Mouse (Mus musculus) kidney, embryonic 14.5 days (tissue): ENCODE measurements at regions not wholly inside any gene's neighbourhood (a gene's known extent, or its start where the extent isn't known, plus 50 kb on each side); places are given as distances from the start of the nearest gene placed in this dataset.
A peak's percentile ranks its signal among the peaks of the same experiment; 100 is the strongest.

ENCODE experiments used
- ATAC-seq: fragments of 200-750 bp; cut with Nextera tagmentation; 2 replicates; pipeline ENCODE4 v1.8.0; 2017; ENCODE audit warnings: moderate number of reproducible peaks, mild to moderate bottlenecking, moderate TSS enrichment, moderate library complexity; ENCODE audit not compliant: low FRiP score, low TSS enrichment
- H3K27ac ChIP-seq: fragments of 300-500 bp; sonication (generic); 2 replicates; pipeline ENCODE4 v1.5.1; 2014; ENCODE audit warnings: low read depth, mild to moderate bottlenecking, low read length, moderate library complexity, mixed read lengths
- H3K27me3 ChIP-seq: fragments of 300-500 bp; sonication (generic); 2 replicates; pipeline ENCODE4 v1.6.1; 2014; ENCODE audit warnings: mild to moderate bottlenecking, low read length; ENCODE audit not compliant: control insufficient read depth, insufficient read depth
- H3K36me3 ChIP-seq: fragments of 300-500 bp; sonication (generic); 2 replicates; pipeline ENCODE4 v1.6.1; 2014; ENCODE audit warnings: low read length, mixed read lengths; ENCODE audit not compliant: control insufficient read depth, insufficient read depth
- H3K4me1 ChIP-seq: fragments of 300-500 bp; sonication (generic); 2 replicates; pipeline ENCODE4 v1.6.1; 2014; ENCODE audit warnings: low read length, mixed read lengths; ENCODE audit not compliant: control insufficient read depth, insufficient read depth
- H3K4me2 ChIP-seq: fragments of 300-500 bp; sonication (generic); replicated peaks from 2 replicates; pipeline ENCODE4 v1.6.1; 2014; ENCODE audit warnings: low read depth, mild to moderate bottlenecking, low read length
- H3K4me3 ChIP-seq: fragments of 300-500 bp; sonication (generic); 2 replicates; pipeline ENCODE4 v1.5.1; 2014; ENCODE audit warnings: mild to moderate bottlenecking, low read length
- H3K9ac ChIP-seq: fragments of 300-500 bp; sonication (generic); 2 replicates; pipeline ENCODE4 v1.6.1; 2014; ENCODE audit warnings: low read depth, mild to moderate bottlenecking, low read length, moderate library complexity
- H3K9me3 ChIP-seq: fragments of 300-500 bp; sonication (generic); 2 replicates; pipeline ENCODE4 v1.6.1; 2016; ENCODE audit warnings: low read length; ENCODE audit not compliant: control insufficient read depth
- WGBS: fragments of 180-500 bp; shearing (Covaris S2); extraction: QIAGEN DNeasy Blood & Tissue Kit; methylation state at CpG from one replicate; pipeline ENCODE4 v1.1.7; 2014; 5-methylcytosine and 5-hydroxymethylcytosine counted together

DNA sequence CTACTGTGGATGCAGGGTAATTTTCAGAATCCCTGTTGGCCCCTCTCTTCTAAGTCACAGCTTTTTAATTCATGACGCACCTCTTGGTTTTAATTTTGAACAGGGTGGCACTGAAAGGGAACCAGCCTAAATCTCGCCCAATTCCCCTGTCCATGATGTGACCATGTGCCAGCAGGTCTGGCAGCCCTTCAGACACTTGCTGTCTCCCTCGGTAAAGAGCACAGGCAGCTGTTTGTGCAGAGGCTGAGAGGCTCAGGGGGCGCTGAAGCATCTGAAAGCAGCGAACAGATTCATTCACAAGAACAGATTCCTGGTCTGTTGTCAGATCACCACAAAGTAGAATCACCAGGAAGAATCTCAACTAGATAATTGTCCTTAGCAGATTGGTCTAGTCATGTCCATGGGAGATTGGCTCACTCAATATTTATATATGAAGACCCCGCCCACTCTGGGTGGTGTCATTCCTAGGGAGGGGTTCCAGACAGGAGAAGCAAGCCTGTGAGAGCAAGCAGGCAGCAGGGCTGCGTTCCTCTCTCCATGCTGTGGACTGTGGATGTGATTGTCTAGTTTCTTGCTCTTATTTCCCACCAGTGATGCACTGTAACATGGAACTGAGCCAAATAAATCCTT is 78.3 kb upstream of the 2410004P03Rik start:
- 47% methylated on average over 7 of the region's 7 CpGs for WGBS
- no peak overlapping the region for H3K9ac ChIP-seq
- no peaks in the 10 kb centered on the region for H3K4me1 ChIP-seq
- H3K9me3 ChIP-seq = no peaks in the 10 kb centered on the region
- no peaks in the 10 kb centered on the region for H3K36me3 ChIP-seq
- no peaks in the 10 kb centered on the region for H3K27me3 ChIP-seq
- H3K4me2 ChIP-seq = no peak overlapping the region
- ATAC-seq = peak; percentile 73
- H3K27ac ChIP-seq = no peak overlapping the region
- no peak overlapping the region for H3K4me3 ChIP-seq

DNA sequence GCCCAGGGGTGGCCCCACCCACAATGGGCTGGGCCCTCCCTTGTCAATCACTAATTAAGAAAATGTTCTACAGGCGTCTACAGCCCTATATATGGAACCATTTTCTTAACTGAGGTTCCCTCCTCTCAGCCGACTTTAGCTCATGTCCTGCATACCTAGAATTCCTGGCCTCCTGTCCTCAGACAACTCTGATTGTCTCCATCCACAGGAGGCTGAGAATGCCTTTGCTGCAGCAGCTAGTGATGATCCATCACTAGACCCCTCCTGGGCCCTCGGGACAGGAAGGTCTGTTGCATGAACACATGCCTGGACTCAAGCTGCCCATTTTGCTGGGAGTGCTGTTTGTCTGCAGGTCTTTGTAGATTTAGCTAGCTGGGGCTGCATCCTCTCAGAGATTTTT is 75.9 kb upstream of the 2410004P03Rik start:
- ATAC-seq = no peak
- H3K4me1 ChIP-seq = no peaks in the 10 kb centered on the region
- H3K36me3 ChIP-seq = no peaks in the 10 kb centered on the region
- no peaks in the 10 kb centered on the region for H3K27me3 ChIP-seq
- H3K4me3 ChIP-seq = no peak overlapping the region
- H3K4me2 ChIP-seq = no peak overlapping the region
- no peak overlapping the region for H3K9ac ChIP-seq
- no peak overlapping the region for H3K27ac ChIP-seq
- WGBS = 52% methylated on average over 3 of the region's 3 CpGs
- no peaks in the 10 kb centered on the region for H3K9me3 ChIP-seq

DNA sequence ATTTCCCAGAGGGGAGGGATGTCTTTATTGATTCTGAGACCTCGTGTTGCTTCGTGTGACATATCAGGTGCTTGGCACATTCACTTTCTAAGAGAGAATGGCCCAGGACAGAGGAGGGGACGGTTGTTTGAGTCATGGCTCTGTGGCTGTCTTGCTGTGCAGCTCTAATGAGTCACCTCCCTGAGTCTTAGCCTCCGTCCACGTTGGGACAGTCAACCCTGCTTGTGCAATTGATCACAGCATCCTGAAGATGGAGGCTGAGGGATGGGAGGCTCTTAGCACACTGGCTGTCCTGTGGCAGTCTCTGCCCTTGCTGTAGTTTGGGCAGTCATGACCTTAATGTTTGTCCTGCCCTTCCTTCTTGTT is 73.7 kb upstream of the 2410004P03Rik start:
- Histone ChIP-seq H3K4me2 (no peak overlapping the region), H3K36me3 (no peaks in the 10 kb centered on the region), H3K9me3 (no peaks in the 10 kb centered on the region), H3K27me3 (no peaks in the 10 kb centered on the region), H3K9ac (no peak overlapping the region), H3K4me3 (no peak overlapping the region), H3K27ac (no peak overlapping the region), H3K4me1 (no peaks in the 10 kb centered on the region)
- no peak for ATAC-seq
- 72% methylated on average over 5 of the region's 5 CpGs for WGBS

DNA sequence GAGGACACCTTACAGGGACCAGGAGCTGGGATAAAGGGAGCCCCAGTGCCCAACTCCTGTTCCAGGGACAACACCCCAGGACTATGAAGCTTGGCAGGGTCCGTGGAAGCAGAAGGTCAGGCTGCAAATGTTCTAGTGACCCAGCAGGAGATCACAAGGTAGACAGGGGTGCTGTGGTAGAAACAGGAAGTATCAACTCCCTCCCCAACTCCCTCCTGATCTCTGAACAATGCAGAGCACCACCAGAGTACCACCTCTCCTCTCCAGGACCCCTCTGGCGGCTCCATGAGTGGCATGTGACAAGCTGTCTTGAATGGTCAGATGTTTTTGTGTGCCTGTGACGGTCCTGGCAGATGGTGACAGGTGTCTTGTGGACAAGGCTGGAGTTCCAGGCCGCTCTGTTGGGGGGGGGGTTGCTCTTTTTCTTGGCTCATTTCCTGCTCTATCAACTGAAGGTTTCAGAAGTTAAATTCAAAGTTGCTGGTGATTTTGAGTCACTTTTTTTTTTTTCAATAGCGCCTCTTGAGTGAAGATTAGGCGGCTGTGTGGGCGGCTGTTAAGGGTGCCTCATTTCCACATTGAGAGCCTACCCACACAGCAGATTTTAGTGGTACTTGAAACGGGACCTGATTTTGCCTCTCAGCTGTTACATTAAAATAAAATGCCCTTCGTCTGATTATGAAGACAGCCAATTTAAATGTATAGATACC is 73.1 kb upstream of the 2410004P03Rik start:
- Histone ChIP-seq H3K9me3 (no peaks in the 10 kb centered on the region), H3K27ac (no peak overlapping the region), H3K9ac (no peak overlapping the region), H3K4me1 (no peaks in the 10 kb centered on the region), H3K36me3 (no peaks in the 10 kb centered on the region), H3K27me3 (no peaks in the 10 kb centered on the region), H3K4me2 (no peak overlapping the region), H3K4me3 (no peak overlapping the region)
- ATAC-seq = no peak
- 75% methylated on average over 9 of the region's 9 CpGs for WGBS

DNA sequence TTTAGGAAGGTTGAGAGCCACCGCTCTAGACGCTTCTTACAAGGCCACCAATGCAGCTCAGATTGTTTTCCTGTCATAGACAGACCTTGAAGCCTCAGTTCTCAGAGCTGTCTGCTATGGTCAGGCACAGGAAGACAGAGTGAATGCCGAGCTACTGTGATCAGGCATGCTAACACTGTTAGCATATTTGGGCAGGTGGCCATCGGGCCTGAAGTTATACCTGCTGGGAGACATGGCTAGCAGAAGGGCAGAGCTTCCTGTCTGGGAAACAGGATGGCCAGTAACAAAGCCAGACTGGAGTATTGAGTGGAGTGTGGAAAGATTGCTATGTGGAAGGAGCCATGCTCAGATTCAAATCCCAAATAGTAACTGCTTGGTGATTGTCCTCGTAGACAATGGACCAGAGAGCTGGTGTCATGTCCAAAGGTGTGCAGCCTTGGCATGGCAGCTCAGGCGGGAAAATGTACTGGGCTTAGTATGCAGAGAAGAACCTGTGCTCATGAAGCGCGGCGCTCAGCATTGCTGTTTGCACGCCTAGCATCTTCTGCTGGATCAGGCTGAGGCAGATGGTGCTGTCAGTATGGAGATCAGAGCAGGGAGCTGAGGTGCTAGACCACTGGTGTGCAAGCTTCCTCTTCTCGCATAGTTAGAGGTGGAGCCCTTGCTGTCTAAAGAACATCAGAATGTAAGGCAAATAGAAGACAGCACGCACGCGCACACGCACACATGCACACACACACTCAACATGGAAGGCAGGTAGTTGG is 60.3 kb upstream of the 2410004P03Rik start:
- no peak for ATAC-seq

DNA sequence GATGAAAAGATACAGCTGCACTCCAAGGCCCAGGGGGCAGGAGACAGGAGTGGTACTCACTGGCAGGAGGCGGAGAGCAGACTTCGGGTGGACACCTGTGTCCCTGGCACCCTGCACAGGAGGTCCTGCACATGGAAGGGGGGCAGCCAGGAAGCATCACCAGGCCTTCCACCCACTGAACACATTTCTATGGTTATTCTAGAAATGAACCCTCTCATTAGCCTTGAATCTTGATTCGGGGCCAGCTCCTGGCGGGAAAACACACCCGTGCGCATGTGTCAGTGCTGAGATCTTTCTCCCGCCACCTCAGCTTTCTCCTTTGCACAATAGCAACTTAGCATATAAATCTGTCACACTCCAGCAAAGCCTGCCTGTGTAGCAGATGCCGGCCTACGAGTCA is 58.3 kb upstream of the 2410004P03Rik start:
- Histone ChIP-seq H3K9ac (no peak overlapping the region), H3K27ac (no peak overlapping the region), H3K4me1 (no peaks in the 10 kb centered on the region), H3K36me3 (no peaks in the 10 kb centered on the region), H3K4me2 (no peak overlapping the region), H3K27me3 (no peaks in the 10 kb centered on the region), H3K4me3 (no peak overlapping the region), H3K9me3 (peaks cover 6% of the 10 kb centered on the region; the same call in 1 of the 2 replicates)
- 65% methylated on average over 9 of the region's 9 CpGs for WGBS
- ATAC-seq = no peak

More for the DNA sequence above, 60.3 kb upstream of the 2410004P03Rik start:
- no peak overlapping the region for H3K4me2 ChIP-seq
- H3K27me3 ChIP-seq = no peaks in the 10 kb centered on the region
- no peaks in the 10 kb centered on the region for H3K4me1 ChIP-seq
- no peaks in the 10 kb centered on the region for H3K36me3 ChIP-seq
- no peak overlapping the region for H3K27ac ChIP-seq
- H3K9ac ChIP-seq = no peak overlapping the region
- H3K4me3 ChIP-seq = no peak overlapping the region
- WGBS = 88% methylated on average over 15 of the region's 15 CpGs
- H3K9me3 ChIP-seq = peaks cover 6% of the 10 kb centered on the region; the same call in 1 of the 2 replicates

DNA sequence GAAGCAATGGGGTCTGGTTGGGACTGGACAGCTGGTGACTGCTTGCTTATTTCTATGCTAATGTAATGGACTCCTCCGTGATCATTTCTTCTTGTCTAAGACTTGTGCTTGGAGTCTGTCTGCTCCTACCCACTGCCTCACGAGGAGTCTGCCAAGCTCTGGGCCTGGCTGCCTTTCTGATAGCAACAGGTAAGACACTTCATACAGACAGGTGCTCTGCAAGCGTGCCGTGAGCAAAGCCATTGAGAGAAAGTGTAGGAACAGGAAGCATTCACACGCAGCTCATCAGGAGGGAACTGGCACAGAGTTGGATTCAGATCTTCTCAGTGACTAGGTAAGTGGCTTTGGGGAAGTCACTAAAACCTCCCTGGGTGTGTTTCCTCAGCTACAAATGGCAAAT is 57.6 kb upstream of the 2410004P03Rik start:
- H3K27ac ChIP-seq = no peak overlapping the region
- peaks cover 3% of the 10 kb centered on the region; the same call in 1 of the 2 replicates for H3K9me3 ChIP-seq
- H3K36me3 ChIP-seq = no peaks in the 10 kb centered on the region
- H3K4me3 ChIP-seq = no peak overlapping the region
- H3K4me1 ChIP-seq = no peaks in the 10 kb centered on the region
- ATAC-seq = no peak
- H3K9ac ChIP-seq = no peak overlapping the region
- 82% methylated on average over 5 of the region's 5 CpGs for WGBS
- H3K27me3 ChIP-seq = no peaks in the 10 kb centered on the region
- no peak overlapping the region for H3K4me2 ChIP-seq

DNA sequence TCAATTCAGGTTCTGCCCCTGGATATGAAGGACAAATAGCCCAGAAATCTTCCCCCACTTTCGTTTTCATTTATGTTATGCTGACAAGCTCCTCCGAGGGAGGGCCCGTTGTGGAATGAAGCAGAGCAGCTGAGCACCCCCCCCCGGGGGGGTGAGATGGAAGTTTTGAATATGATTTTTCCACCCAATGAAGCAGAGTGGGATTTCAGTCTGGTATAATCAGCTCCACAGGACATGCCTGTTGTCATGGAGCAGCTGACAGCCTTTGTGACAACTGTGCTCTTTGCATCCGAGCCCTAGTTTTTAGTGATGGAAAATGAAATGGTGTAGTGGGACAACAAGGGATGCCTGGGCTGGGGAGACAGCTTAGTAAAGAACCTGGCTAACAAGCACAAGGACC is 52.4 kb upstream of the 2410004P03Rik start:
- Histone ChIP-seq H3K4me3 (no peak overlapping the region), H3K4me2 (no peak overlapping the region), H3K27me3 (0 out of 2 replicates have a peak, but pooled peaks cover 2% of the 10 kb centered on the region), H3K27ac (no peak overlapping the region), H3K9ac (no peak overlapping the region), H3K4me1 (no peaks in the 10 kb centered on the region), H3K36me3 (no peaks in the 10 kb centered on the region), H3K9me3 (no peaks in the 10 kb centered on the region)
- 64% methylated on average over 5 of the region's 5 CpGs for WGBS
- ATAC-seq = no peak
